In genomic region chr4:55243091-55244058, GRCm38 (mm10) we compare ENCODE assay signal across 16 mouse cellular contexts.
DNase-seq lines count a peak whose midpoint lies in the region; ATAC-seq lines count a peak whose summit lies in the region.
"Had no signal": no experiment of that assay in that cellular context is flagged by ENCODE, and none has a peak within 500 bp of the region (broad histone marks: within the 10 kb centered on the region; RNA-seq: fewer than 3 reads in every experiment).

No protein-coding gene starts in this region.

- peaks cover 20% of the 10 kb centered on the region for H3K4me1 ChIP-seq in midbrain, embryonic 12.5 days
- H3K4me1 ChIP-seq in midbrain, embryonic 15.5 days, result 0 out of 2 replicates have a peak, but pooled peaks cover 7% of the 10 kb centered on the region
- peaks cover 7% of the 10 kb centered on the region; the same call in 1 of the 2 replicates for H3K4me1 ChIP-seq in forebrain, embryonic 14.5 days (ENCODE audit: control insufficient read depth, insufficient read depth, low read length)
- H3K4me1 ChIP-seq: heart, embryonic 15.5 days; limb, embryonic 15.5 days had no signal

- no peak overlapping the region for H3K4me3 ChIP-seq in midbrain, embryonic 12.5 days
- H3K4me3 ChIP-seq in midbrain, embryonic 15.5 days, result no peak overlapping the region
- H3K4me3 ChIP-seq in forebrain, embryonic 14.5 days (ENCODE audit: low read depth, low read length), result no peak overlapping the region
- H3K4me3 ChIP-seq: embryonic facial prominence, embryonic 10.5 days; erythroblast, embryonic 14.5 days; heart, embryonic 15.5 days; limb, embryonic 15.5 days had no signal

- 49% methylated on average over 14 of the region's 14 CpGs for WGBS in midbrain, embryonic 12.5 days
- whole genome bisulfite sequencing in midbrain, embryonic 15.5 days, result 44% methylated on average over 14 of the region's 14 CpGs
- WGBS in forebrain, embryonic 14.5 days, result 60% methylated on average over 14 of the region's 14 CpGs

- H3K27ac ChIP-seq in midbrain, embryonic 12.5 days (replicated peaks), result no peak overlapping the region; the same call in 1 of the 2 replicates
- H3K27ac ChIP-seq in midbrain, embryonic 15.5 days, result no peak overlapping the region
- H3K27ac ChIP-seq in forebrain, embryonic 14.5 days (ENCODE audit: low read depth, low read length), result no peak overlapping the region
- H3K27ac ChIP-seq: embryonic facial prominence, embryonic 10.5 days; heart, embryonic 15.5 days; limb, embryonic 15.5 days; macrophage had no signal

- ATAC-seq in midbrain, embryonic 12.5 days (ENCODE audit: low FRiP score, low read depth), result peak; percentile 28; the same call in 1 of the 2 replicates
- ATAC-seq in midbrain, embryonic 15.5 days (replicated peaks), result no peak
- peak; percentile 49 for ATAC-seq in forebrain, embryonic 14.5 days
- ATAC-seq: CD4-positive, CD25-positive, alpha-beta regulatory T cell, adult 4 months had no signal

- DNase-seq in forebrain, embryonic 14.5 days (ENCODE audit: low spot score), result peak; percentile 18
- DNase-seq in mesoderm, embryonic 11.5 days (ENCODE audit: low read depth, low spot score), result peak; percentile 37
- DNase-seq in urinary bladder, adult 2 months (ENCODE audit: low spot score), result no peak
- DNase-seq in ovary, postnatal 14 days (ENCODE audit: low spot score), result no peak
- no peak for DNase-seq in left cerebral cortex, adult 8-10 months (ENCODE audit: low spot score in 2 of 2)
- DNase-seq: cerebellum, adult 8-10 months; lung, adult 2 months; thymus, adult 2 months had no signal

- no peaks in the 10 kb centered on the region for H3K36me3 ChIP-seq in midbrain, embryonic 12.5 days
- no peaks in the 10 kb centered on the region for H3K36me3 ChIP-seq in midbrain, embryonic 15.5 days (replicated peaks)
- H3K36me3 ChIP-seq in forebrain, embryonic 14.5 days (ENCODE audit: control insufficient read depth, insufficient read depth, low read length), result no peaks in the 10 kb centered on the region
- H3K36me3 ChIP-seq: embryonic facial prominence, embryonic 10.5 days; heart, embryonic 15.5 days; limb, embryonic 15.5 days had no signal

- H3K4me2 ChIP-seq in midbrain, embryonic 12.5 days (replicated peaks), result no peak overlapping the region
- no peak overlapping the region for H3K4me2 ChIP-seq in midbrain, embryonic 15.5 days
- H3K4me2 ChIP-seq in forebrain, embryonic 14.5 days (ENCODE audit: low read length), result no peak overlapping the region
- H3K4me2 ChIP-seq: heart, embryonic 15.5 days; limb, embryonic 15.5 days had no signal

- no peak overlapping the region for H3K9ac ChIP-seq in midbrain, embryonic 12.5 days (replicated peaks)
- no peak overlapping the region for H3K9ac ChIP-seq in midbrain, embryonic 15.5 days
- no peak overlapping the region for H3K9ac ChIP-seq in forebrain, embryonic 14.5 days (ENCODE audit: low read length)
- H3K9ac ChIP-seq: heart, embryonic 15.5 days; limb, embryonic 15.5 days had no signal

- no peaks in the 10 kb centered on the region for H3K9me3 ChIP-seq in midbrain, embryonic 12.5 days
- H3K9me3 ChIP-seq in midbrain, embryonic 15.5 days, result no peaks in the 10 kb centered on the region
- no peaks in the 10 kb centered on the region for H3K9me3 ChIP-seq in forebrain, embryonic 14.5 days (replicated peaks; ENCODE audit: control insufficient read depth, low read length)
- H3K9me3 ChIP-seq: embryonic facial prominence, embryonic 10.5 days; heart, embryonic 15.5 days; limb, embryonic 15.5 days had no signal

- H3K27me3 ChIP-seq in midbrain, embryonic 12.5 days, result peaks cover 14% of the 10 kb centered on the region; the same call in 1 of the 2 replicates
- no peaks in the 10 kb centered on the region for H3K27me3 ChIP-seq in midbrain, embryonic 15.5 days (replicated peaks)
- no peaks in the 10 kb centered on the region for H3K27me3 ChIP-seq in forebrain, embryonic 14.5 days (replicated peaks; ENCODE audit: control insufficient read depth, insufficient read depth, low read length)
- H3K27me3 ChIP-seq: limb, embryonic 15.5 days had no signal

Comparison
In these comparisons a context has a peak if more than half of its experiments do, and no peak if none do; other contexts are left out.
1. DNase-seq: peak in forebrain, embryonic 14.5 days (single experiment) and mesoderm, embryonic 11.5 days (single experiment); none in urinary bladder, adult 2 months (single experiment), ovary, postnatal 14 days (single experiment) and left cerebral cortex, adult 8-10 months (0 of 2).